Mouse (Mus musculus) hindbrain, embryonic 11.5 days (tissue): ENCODE data around the gene Tspan5. TPM values are rescaled to one million over a fixed set of nuclear protein-coding genes. Genes with fewer than 3 reads are reported as not detected.
A peak's percentile ranks its signal among the peaks of the same experiment; 100 is the strongest.

Source experiments
- ATAC-seq: fragments of 200-750 bp; cut with Nextera tagmentation; 2 replicates; pipeline ENCODE4 v1.8.0; 2017; ENCODE audit warnings: mild to moderate bottlenecking, moderate TSS enrichment, moderate library complexity; ENCODE audit not compliant: low FRiP score
- DNase-seq: peaks from one replicate; pipeline ENCODE4 v3.0.0-alpha.2; 2015; ENCODE audit warnings: low spot score
- H3K27ac ChIP-seq: fragments of 300-500 bp; sonication (generic); 2 replicates; pipeline ENCODE4 v1.5.1; 2014; ENCODE audit warnings: mild to moderate bottlenecking, low read depth, low read length
- H3K27me3 ChIP-seq: fragments of 300-500 bp; sonication (generic); 2 replicates; pipeline ENCODE4 v1.6.1; 2014; ENCODE audit warnings: mild to moderate bottlenecking, low read length, moderate library complexity, mixed read lengths; ENCODE audit not compliant: control insufficient read depth, insufficient read depth
- H3K36me3 ChIP-seq: fragments of 300-500 bp; sonication (generic); 2 replicates; pipeline ENCODE4 v1.6.1; 2014; ENCODE audit warnings: mild to moderate bottlenecking, low read length, moderate library complexity, mixed read lengths; ENCODE audit not compliant: control insufficient read depth, insufficient read depth
- H3K4me1 ChIP-seq: fragments of 300-500 bp; sonication (generic); replicated peaks from 2 replicates; pipeline ENCODE4 v1.6.1; 2014; ENCODE audit warnings: low read length, mixed read lengths; ENCODE audit not compliant: control insufficient read depth, insufficient read depth
- H3K4me2 ChIP-seq: fragments of 300-500 bp; sonication (generic); replicated peaks from 2 replicates; pipeline ENCODE4 v1.6.1; 2014; ENCODE audit warnings: mild to moderate bottlenecking, low read depth, low read length
- H3K4me3 ChIP-seq: fragments of 300-500 bp; sonication (generic); 2 replicates; pipeline ENCODE4 v1.5.1; 2014; ENCODE audit warnings: low read depth, low read length
- H3K9ac ChIP-seq: fragments of 300-500 bp; sonication (generic); 2 replicates; pipeline ENCODE4 v1.6.1; 2014; ENCODE audit warnings: low read depth, low read length
- H3K9me3 ChIP-seq: fragments of 300-500 bp; sonication (generic); 2 replicates; pipeline ENCODE4 v1.6.1; 2016; ENCODE audit warnings: low read length; ENCODE audit not compliant: control insufficient read depth
- WGBS: fragments of 180-500 bp; shearing (Covaris S2); extraction: QIAGEN DNeasy Blood & Tissue Kit; methylation state at CpG from one replicate; pipeline ENCODE4 v1.1.7; 2014; 5-methylcytosine and 5-hydroxymethylcytosine counted together
- polyA plus RNA-seq: library from polyadenylated mRNA; unstranded; fragments of >200 nt; fragmentation: Nextera tagmentation; extraction: Ambion mirVana; gene quantifications from 2 replicates; pipeline ENCODE4 v1.2.1, GENCODE M21; 2014

Tspan5 gene
- polyA plus RNA-seq, 1 experiment from 2014 or later: 51.0 TPM

DNA sequence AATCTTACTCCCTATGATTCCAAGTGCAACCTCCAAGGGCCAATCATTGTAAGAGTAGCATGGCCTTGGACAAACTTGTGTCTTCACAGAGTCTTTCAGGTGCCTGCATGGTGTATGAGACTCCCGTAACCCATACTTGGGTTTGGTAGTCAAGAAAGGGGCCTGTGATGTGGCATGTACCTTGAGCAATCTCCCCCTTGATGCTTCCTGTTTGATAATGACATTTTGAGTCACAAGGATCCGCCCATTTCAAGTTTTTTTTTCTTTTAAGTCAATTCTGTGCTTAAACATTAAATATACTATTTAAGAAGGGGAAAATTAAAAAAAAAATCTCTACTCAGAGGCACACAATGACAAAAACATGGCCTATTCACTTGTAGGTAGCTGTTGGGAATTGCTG, 15.3 kb downstream of the Tspan5 start:
- no peak overlapping the region for H3K9ac ChIP-seq
- no peaks in the 10 kb centered on the region for H3K9me3 ChIP-seq
- H3K4me1 ChIP-seq: 0 out of 2 replicates have a peak, but pooled peaks cover 2% of the 10 kb centered on the region
- no peaks in the 10 kb centered on the region for H3K27me3 ChIP-seq
- DNase-seq (no peak), ATAC-seq (no peak)
- H3K4me2 ChIP-seq: no peak overlapping the region
- whole genome bisulfite sequencing: 92% methylated on average over 2 of the region's 2 CpGs
- no peak overlapping the region for H3K27ac ChIP-seq
- no peak overlapping the region for H3K4me3 ChIP-seq
- no peaks in the 10 kb centered on the region for H3K36me3 ChIP-seq

DNA sequence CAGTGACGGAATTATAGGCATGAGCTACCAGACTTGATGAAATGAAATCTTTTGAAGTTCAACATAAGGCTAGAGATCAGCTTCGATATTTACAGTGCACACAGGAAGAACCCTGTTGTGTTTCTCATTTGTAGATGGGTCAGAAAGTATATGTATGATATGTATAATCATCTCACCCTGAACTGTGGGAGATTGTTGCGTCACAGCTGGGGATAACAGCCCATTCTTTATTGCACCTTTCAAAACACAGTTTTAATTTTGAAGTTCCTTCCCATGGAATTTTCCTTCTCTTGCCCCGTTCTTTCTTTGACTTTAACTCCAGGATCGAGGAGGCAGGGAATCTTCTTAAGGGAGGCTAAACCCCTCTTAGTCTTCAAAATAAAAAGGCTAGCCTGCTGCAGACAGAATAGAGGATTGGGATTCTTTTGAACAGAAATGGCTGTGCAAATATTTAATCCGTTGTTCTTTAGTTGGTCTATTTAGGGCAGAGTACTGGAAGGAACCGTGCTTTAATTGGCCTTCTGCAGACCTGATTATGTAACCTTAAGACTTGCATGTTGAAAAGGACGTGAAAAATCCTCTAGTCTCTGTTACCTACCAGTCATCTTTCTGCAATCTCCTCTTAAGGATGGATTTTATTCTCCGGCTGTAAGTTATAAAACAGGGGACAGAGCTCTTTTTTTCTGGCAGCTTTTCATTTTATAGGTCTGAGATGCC, 18.1 kb downstream of the Tspan5 start:
- Histone ChIP-seq H3K27ac (no peak overlapping the region), H3K4me2 (no peak overlapping the region), H3K4me1 (no peaks in the 10 kb centered on the region), H3K4me3 (no peak overlapping the region), H3K27me3 (no peaks in the 10 kb centered on the region), H3K36me3 (no peaks in the 10 kb centered on the region), H3K9me3 (no peaks in the 10 kb centered on the region), H3K9ac (no peak overlapping the region)
- no peak for DNase-seq
- 69% methylated on average over 9 of the region's 9 CpGs for WGBS
- ATAC-seq: no peak

DNA sequence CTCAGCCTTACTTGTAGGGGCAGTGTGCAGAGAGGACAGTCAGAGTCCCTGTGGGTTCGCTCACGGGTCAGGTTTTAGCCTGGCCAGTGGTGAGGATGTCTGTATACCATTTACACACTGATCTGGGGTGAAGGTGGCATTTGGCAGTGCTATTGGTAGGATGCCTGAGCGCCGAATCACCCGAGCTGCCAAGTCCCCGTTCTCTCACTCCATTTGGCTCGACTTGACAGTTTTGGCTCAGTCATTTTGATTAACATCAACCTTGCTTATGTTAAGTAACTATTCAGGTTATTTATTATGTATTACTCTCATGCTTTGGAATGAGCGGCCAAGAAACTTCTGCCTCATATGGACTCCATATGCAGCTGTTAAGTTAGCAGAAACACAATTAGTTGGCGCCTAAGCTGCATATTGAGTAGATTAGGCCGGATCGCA, 18.7 kb downstream of the Tspan5 start:
- H3K4me1 ChIP-seq: no peaks in the 10 kb centered on the region
- ATAC-seq (no peak), DNase-seq (no peak)
- H3K4me3 ChIP-seq: no peak overlapping the region
- no peak overlapping the region for H3K9ac ChIP-seq
- H3K27ac ChIP-seq: no peak overlapping the region
- H3K4me2 ChIP-seq: no peak overlapping the region
- H3K36me3 ChIP-seq: no peaks in the 10 kb centered on the region
- H3K9me3 ChIP-seq: no peaks in the 10 kb centered on the region
- WGBS: 83% methylated on average over 11 of the region's 11 CpGs
- H3K27me3 ChIP-seq: no peaks in the 10 kb centered on the region

DNA sequence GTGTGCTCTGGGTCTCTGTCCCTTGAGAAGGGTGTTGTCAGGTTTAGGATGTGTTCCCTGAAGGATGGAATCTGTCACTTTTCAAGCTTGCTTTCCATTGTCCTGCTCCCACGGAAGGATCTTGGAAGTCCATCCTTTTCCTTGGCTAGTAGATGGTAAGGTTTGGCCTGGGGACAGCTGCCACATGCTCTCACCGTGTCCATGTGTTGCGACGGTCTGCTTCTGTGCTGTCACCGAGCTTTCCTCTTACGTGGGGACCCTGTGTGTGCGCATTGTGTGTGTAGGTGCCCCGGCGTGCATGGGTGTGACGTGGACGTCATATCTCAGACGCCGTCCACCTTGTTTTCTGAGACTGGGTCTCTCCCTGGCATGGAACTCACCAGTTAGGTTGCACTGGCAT, 19.5 kb downstream of the Tspan5 start:
- H3K27me3 ChIP-seq: no peaks in the 10 kb centered on the region
- DNase-seq (no peak), ATAC-seq (no peak)
- H3K36me3 ChIP-seq: no peaks in the 10 kb centered on the region
- H3K4me1 ChIP-seq: no peaks in the 10 kb centered on the region
- H3K4me3 ChIP-seq: no peak overlapping the region
- H3K9me3 ChIP-seq: no peaks in the 10 kb centered on the region
- no peak overlapping the region for H3K27ac ChIP-seq
- WGBS: 95% methylated on average over 13 of the region's 13 CpGs
- H3K4me2 ChIP-seq: no peak overlapping the region
- H3K9ac ChIP-seq: no peak overlapping the region

DNA sequence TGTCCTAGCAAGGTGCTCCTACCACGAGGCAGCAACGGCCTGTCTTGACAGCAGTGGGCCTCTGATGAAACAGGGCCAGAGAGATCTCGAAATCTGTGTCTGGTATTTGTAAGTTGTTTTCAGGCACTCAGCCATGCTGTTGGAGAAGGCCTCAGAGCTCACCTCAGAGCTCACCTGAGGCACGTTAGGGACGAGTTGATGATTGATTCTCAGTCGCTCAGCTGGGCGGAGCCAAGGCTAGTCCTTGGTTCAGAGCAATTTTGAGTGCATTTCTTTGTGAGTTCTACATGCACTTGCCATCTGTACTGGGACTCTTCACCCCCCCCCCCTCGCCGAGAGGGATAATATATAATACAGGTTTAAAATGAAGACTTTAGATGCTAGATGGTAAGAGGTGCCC, 21.9 kb downstream of the Tspan5 start:
- no peak overlapping the region for H3K4me3 ChIP-seq
- H3K4me1 ChIP-seq: no peaks in the 10 kb centered on the region
- H3K9me3 ChIP-seq: no peaks in the 10 kb centered on the region
- H3K4me2 ChIP-seq: no peak overlapping the region
- no peak overlapping the region for H3K9ac ChIP-seq
- no peak overlapping the region for H3K27ac ChIP-seq
- ATAC-seq (no peak), DNase-seq (no peak)
- 88% methylated on average over 9 of the region's 9 CpGs for WGBS
- H3K27me3 ChIP-seq: no peaks in the 10 kb centered on the region
- H3K36me3 ChIP-seq: no peaks in the 10 kb centered on the region

DNA sequence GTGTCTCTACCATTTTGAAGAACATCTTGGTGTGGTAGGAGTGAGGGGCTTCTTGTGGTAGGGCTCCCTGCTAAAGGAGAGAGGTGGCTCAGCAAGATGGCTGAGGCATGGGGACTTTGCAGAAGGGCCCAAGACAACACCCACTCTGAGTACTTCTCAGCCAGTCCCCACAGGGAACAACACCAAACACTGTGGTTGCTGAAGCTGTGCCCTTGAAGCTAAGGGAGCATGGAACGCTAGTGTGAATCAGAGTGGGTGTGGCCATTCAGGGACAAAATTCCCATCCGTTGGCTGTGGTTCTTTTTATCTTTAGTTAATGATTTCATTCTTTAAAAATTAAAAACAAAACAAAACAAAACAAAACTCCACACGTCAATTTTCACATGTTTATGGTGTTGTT, 22.8 kb downstream of the Tspan5 start:
- ATAC-seq (no peak), DNase-seq (no peak)
- no peaks in the 10 kb centered on the region for H3K27me3 ChIP-seq
- no peak overlapping the region for H3K9ac ChIP-seq
- WGBS: 89% methylated on average over 3 of the region's 3 CpGs
- no peak overlapping the region for H3K27ac ChIP-seq
- no peak overlapping the region for H3K4me3 ChIP-seq
- no peaks in the 10 kb centered on the region for H3K4me1 ChIP-seq
- no peaks in the 10 kb centered on the region for H3K36me3 ChIP-seq
- no peaks in the 10 kb centered on the region for H3K9me3 ChIP-seq
- H3K4me2 ChIP-seq: no peak overlapping the region

DNA sequence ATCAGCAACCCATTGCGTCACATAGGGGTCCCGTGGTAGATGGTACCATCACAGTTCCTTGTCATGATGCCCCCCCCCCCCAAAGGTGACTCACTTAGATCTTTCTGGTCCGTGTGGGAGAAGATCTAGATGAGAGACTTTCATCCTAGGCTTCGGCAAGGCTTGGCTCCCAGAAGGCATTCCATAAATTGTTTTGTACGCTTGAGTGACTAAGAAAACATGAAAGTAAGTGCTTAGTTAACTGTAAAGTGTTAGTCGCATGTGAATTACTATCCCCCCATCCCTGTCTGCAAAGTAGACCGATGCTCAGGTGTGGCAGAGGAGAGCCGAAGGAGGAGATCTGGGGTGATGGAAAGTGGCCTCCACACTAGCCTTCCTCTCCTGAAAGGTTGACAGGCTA, 25.0 kb downstream of the Tspan5 start:
- Histone ChIP-seq H3K36me3 (no peaks in the 10 kb centered on the region), H3K27ac (no peak overlapping the region), H3K9me3 (no peaks in the 10 kb centered on the region), H3K4me1 (no peaks in the 10 kb centered on the region), H3K4me2 (no peak overlapping the region), H3K27me3 (no peaks in the 10 kb centered on the region), H3K4me3 (no peak overlapping the region), H3K9ac (no peak overlapping the region)
- WGBS: 78% methylated on average over 8 of the region's 8 CpGs
- ATAC-seq (no peak), DNase-seq (no peak)

DNA sequence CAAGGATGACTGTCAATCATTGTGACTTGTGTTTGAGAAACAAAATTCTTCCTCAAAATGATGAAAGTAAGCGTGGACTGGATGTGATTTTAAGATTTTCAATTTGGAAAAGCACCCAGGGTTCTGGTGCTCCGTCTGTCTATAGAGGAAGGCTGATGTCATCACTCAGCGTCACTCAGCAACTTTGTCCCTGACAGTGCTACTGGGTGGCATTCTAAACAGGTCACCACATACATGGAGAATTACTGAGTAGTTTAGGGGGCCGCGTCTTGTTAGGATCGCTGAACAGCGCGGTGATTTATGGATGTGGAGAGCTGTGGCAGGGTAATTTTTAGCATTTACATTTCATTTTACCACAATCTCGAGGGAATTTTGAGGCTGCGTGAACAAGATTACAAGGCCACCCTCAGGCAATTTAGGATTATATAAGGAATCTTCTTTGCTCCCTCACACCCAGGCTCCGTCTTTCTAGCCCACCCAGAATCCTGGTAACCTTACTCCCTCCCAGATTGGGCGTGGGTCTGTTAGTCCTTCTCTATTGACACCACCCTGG, 26.6 kb downstream of the Tspan5 start:
- H3K4me1 ChIP-seq: no peaks in the 10 kb centered on the region
- DNase-seq: no peak
- no peaks in the 10 kb centered on the region for H3K9me3 ChIP-seq
- H3K36me3 ChIP-seq: no peaks in the 10 kb centered on the region
- WGBS: 74% methylated on average over 12 of the region's 12 CpGs
- H3K27ac ChIP-seq: no peak overlapping the region
- H3K9ac ChIP-seq: no peak overlapping the region
- peak; percentile 42; the same call in 1 of the 2 replicates for ATAC-seq
- H3K4me3 ChIP-seq: no peak overlapping the region
- H3K4me2 ChIP-seq: no peak overlapping the region
- no peaks in the 10 kb centered on the region for H3K27me3 ChIP-seq

DNA sequence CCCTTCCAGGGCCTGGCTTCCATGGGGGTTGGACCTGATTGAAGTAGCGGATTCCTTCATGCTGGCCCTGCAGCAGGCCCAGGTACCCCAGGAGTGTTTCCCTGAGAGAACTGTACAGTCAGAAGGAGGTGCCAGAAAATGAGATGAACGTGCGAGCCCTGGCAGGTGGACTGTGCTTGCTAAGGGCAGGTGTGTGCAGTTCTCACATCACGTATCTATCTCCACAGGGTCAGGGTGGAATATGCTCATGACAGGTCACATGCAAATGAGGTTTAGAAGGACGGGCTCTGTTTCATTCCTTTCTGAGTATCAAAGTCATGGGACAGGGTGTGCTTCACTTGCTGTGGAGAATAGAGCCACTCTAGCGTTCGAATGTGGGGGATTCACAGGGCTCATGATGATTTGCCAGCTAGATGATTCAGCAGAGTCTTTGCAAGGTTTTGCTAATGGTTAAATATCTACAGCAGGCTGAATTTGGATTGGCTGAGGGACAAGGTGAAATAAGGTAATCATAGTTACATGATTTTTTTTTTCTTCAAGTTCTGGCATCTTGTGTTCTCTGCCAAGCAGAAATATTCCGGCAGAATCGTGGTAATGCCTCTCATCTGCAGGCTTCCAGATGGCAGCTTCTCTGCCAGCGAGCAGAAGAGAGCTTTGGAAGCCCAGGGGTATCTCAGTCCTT, 28.8 kb downstream of the Tspan5 start:
- Histone ChIP-seq H3K9ac (no peak overlapping the region), H3K27ac (no peak overlapping the region), H3K4me2 (no peak overlapping the region; the same call in 1 of the 2 replicates), H3K36me3 (no peaks in the 10 kb centered on the region), H3K27me3 (no peaks in the 10 kb centered on the region), H3K9me3 (no peaks in the 10 kb centered on the region), H3K4me3 (no peak overlapping the region), H3K4me1 (no peaks in the 10 kb centered on the region)
- DNase-seq (no peak), ATAC-seq (no peak)
- 73% methylated on average over 10 of the region's 10 CpGs for whole genome bisulfite sequencing
